Mouse (Mus musculus) embryo, embryonic 9.5 days (tissue): ENCODE measurements around the gene Rpgrip1l.

ENCODE experiments used
- DNase-seq: peaks from one replicate; pipeline ENCODE4 v3.0.0-alpha.2; 2017; ENCODE audit errors: extremely low spot score

The Rpgrip1l gene

DNA sequence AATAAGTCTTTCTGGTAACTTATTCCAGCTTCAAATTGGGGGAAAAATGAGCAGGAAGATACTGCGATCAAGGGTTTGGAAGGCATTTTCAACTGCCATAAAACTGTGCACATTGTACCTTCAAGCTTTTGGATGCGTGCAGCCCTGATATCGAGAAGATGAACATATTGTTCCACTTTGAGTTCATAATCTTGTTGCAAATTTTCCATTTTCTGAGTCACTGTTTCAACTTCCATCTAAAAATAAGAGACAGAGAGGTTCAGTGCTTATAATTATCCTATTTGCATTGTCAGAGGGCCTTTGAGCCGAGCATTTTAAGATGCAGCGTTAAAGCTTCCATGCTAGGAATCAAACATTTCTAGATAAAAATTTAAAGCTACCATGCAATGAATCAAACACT is 39.6 kb downstream of the Rpgrip1l start:
- no peak for DNase-seq

DNA sequence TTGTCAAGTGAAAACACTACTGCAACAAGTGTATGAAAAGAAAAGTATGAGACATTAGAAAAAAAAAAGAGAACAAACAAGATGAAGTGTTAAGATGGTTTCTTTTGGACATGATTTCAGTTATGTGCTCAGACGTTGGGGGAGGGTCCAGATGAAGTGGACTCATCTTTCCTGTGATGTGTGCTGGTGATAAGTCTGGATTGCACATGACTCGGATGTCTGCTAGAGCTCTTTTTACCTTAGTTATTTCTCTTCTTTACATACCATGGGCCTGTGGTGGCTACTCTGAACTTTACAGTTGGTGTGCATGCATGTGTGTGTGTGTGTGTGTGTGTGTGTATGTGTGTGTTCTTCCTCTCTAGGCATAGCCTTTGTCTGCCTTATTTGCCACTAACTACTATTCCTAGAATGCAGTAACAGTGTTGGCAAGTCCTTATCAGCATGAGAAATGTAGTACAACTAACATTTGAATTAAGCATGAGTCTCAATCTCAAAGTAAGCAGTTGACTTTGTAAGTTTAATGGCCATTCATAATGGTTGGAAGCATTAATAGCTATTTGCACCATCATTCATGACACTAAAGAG is 43.6 kb downstream of the Rpgrip1l start:
- no peak for DNase-seq

DNA sequence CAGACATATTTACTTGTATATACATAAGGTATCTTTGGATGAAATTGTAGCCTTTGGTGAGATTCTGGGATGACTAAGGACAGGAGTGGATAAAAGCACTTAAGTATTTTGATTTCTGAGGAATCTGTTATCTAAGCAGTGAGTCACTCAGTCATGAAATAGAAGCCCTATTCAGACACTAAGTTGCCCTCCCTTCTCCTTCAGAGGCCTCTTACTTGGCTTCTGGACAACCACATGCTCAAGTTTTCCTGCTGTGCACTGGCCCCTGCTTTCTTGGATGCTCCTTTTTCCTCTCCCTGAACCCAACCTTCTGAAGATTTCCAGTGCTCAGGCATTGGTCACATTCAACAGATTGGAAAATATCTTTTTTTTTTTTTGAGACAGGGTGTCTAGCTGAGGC is 48.5 kb downstream of the Rpgrip1l start:
- no peak for DNase-seq

DNA sequence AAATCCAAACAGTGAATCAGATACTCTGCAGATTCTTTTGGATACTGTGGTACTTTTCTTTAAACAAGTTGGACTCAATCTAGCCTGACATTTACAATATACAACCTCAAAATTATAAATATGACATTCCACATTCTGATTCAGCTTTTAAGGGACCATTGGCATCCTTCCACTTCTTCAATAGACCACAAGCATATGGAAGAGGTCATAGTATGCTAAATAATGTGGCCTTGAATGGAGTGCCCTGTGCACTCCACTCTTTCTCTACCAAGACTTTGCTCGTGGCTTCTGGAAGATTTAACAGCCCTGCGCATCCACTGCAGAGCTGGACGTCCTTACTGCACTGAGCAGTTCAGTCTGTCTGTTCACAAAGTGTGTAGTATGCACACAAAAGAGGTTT is 49.1 kb downstream of the Rpgrip1l start:
- DNase-seq: no peak

DNA sequence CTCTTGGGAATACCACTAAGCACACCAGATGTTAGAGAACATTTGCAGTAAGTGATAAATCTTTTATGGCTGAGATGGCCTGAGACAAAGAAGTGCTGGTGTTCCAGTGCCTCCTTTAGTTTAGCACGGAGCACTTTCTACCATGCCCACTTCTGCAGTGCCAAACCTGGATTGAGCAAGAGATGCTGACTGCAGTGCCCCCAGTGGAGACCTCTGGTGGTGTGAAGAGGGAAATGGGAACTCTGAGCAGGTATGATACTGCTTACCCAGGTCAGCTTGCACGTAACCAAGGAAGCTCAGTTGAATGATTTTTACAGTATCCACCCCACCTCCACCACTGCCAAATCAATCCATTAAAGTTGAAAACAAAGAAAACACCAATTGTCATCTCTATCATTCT is 51.5 kb downstream of the Rpgrip1l start:
- no peak for DNase-seq

DNA sequence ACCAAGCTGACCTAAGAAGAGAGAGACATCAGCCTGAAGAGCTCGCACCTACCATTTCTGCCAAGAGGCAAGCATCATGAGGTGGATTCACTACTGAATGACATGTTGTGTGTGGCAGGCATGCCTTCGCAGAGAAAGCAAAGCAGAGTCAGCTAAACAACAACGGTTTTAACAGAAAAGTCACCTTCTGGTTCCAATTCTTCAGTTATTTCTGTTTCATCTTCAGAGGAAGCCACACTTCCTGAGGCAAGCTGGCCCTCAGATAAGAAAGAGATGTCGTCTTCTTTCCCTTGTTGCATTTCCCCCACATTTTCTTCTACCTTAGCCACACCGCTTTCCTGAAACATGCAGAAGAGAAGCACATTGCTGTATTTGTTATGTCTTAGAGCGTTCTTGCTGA is 62.1 kb downstream of the Rpgrip1l start:
- DNase-seq: no peak

DNA sequence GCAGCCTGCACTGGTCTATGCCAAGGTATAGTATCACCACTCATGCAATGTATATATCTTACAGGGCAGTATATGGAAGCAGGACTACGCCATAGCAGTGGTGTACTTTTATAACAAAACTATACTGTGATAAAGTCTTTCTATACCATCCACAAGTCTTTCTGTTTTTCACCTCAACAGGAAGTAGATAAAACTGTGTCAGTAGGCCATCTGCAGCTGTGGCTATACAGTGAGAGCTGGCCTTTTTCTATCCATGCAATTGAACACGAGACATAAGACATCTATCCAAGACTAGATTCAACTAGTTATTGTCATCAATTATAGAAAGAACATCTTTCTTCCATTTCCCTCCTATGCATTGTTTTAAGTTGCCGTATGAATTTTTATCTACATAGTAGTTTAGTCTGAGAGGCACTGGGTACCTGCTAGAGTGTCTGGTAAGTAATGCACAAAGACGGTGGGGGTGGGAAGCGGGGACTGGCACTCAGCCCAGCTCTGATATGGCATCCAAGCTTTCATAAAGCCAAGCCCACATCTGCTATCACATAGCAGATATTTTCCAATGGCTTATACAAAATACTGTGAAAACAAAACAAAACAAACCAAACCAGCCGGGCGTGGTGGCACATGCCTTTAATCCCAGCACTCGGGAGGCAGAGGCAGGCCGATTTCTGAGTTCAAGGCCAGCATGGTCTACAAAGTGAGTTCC is 63.1 kb downstream of the Rpgrip1l start:
- DNase-seq: no peak

DNA sequence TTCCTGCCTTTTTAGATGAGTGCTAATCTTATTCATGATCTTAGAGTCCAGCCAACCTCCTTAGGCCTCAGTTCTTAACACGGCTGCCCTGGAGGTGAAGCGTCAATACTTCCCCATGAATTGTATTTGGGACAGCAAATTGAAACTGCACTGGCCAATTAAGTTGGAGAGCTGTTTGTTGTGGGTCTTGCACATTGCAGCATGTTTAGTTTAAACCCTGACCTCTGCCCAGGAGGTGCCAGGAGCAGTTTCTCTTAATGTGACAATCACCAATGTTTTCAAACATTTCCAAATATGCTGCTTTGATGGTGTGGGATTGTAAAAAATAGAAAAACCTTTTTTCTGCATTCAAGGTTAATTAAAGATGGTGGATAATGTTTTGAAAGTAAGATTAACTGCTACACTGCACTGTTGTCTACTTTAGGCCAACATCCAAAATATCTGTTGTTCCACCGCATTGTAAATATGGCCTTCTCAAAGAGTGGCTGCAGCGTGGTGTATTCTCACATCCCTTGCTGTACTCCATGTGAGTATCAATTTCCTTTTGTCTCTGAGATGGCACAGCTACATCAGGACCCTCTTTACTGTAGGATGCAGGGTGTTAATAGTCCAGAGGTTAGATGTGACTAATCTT is 67.1 kb downstream of the Rpgrip1l start:
- DNase-seq: no peak

DNA sequence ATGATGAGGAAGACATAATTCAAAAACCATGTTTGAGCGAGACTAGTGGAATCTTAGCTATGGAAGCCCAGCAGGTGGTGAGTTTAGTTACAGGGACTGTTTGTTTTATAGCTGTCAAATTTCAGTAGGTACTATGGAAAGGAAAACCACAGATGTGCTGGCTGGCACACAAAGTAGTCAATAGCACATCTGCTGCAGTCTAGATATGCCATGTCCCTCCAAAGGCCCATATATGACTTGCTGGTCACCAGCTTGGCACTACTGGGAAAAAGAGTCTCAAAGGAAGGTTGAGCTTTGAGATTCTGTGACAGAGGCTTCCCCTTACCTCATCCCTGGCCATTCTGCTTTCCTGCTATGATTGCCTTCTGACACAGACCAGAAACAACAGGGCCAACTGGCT is 70.3 kb downstream of the Rpgrip1l start:
- no peak for DNase-seq

DNA sequence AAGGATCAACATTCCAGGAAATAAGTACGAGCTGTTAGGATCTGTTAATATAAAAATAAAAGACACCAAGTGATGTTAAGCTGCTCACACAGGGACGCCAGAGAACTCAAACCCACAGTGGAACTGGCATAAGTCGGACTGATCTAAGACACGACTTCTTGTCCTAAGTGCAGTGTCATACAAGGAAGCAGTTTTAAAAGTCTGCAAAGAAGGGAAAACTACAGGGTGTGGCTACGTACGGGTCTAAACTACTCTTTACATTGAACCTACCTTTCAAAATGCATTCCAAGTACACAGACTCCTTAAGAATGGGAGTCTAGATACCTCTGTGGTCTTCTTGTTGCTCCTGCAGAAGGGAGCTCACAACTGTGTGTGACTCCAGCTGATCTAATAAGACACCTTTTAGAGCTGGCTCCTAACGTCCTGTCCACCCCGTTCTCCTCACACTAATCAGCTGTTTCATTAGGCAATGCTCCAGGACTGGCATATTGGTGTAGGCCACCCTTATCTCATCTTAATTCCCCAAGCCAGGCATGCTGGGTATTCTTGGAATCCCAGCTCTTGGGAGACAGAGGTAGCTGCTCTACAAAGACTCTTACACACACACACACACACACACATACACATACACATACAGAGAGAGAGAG is 71.1 kb downstream of the Rpgrip1l start:
- DNase-seq: no peak

DNA sequence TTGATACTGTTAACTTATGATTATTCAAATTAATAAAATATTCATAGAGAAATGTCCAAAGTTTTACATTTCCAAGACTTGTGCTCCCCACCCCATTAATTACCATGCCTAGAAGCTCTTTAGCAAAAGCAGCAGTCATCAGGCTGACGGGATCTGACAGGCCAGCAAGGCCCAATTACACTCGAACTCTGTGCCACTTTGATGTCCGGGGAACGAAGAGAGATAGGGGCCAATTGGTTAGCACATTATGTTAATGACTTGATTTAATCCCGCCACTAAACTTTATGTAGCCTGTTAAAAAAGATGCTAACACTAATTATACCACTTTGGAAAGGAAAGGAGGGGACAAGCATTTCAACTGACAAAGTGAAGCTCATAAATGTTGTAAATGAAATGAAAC is 71.7 kb downstream of the Rpgrip1l start:
- DNase-seq: no peak

DNA sequence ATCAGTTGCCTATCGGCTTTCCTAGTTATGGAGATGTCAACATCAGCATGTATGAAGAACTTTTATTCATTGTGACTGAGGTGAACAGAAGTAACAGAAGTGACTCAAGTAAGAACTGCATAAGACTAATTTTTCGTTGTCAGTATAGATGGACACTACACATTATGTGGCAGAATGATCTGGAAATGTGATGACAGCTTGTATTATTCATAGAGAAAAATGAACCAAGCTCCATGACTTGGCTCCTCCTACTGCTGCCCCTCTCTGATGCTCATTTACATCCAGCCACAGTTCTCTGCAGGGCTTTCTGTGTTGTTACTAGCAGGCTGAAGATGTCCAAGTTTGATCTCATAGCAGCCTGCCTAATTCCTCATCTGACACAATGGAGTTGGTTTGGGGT is 75.9 kb downstream of the Rpgrip1l start:
- DNase-seq: no peak

DNA sequence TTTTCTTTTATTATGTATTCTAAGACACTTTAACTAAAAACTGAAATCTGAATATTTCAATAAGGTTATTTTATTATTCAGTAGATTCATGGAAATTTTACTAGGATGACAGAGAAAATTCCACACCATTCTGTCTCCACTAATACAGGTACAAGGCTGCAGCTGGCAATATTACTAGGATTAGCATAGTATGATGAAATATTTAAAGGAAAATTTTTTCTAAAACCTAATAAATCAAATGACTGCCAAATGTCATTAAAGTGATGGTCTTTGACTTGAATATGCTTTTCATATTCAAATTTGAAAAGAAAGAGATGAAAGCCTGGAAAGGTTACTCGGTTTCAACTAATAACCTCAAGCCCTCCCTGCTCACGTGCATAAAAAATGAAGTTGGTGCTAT is 79.0 kb downstream of the Rpgrip1l start:
- DNase-seq: no peak

DNA sequence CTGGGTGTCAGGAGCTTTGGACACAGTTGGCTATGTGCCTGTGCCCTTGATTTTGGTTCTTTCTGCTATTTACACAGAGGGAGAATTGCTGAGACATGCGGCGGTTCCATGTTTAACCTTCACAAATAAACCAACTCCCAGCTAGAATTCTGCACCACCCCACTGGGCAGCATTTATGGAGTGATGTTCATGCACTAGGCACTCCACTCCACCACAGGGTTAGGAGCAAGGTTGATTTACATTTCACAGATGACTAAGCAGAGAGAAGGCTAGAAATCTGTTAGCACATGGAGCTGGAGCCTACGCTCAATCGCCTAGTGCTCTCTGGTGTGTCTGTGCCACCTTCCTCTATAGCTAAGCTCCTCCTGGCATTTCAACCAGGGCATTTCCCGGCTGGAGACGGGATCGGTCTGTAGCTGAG is 85.6 kb downstream of the Rpgrip1l start:
- DNase-seq: no peak

DNA sequence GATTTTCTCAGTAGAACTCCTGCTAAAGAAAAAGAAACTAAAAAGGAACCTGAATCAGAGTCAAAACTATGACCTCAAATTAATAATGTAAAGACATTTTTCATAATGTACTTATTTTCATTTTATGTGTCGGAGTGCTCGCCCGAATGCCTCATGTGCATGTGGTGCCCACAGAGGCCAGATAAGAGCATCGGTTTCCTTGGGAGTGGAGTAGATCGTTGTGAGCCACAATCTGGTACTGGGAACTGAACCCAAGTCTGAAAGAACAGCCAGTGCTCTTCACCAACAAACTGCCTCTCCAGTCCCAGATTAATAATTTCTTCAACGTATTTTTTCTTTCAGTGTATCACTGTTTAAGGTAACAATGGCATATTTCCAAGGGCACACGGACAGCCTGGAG is 88.8 kb downstream of the Rpgrip1l start:
- DNase-seq: no peak

DNA sequence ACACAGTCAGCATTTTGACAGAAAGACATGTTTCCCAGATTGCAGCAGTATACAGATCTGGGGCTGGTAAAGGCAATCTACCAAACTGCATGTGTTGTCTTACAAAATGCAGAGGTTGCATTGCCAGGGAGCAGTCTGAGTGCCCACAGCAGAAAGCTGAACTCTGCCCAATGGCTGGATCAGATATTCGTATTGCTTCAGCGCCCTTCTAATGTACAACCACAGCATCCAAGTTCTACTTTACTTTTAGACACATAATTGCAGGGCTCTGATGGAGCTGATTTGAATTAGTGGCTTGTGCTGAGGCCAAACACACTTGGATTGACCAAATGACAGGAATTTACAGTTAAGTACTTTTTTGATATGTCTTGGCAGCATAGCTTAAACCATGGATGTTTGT is 91.2 kb downstream of the Rpgrip1l start:
- no peak for DNase-seq

DNA sequence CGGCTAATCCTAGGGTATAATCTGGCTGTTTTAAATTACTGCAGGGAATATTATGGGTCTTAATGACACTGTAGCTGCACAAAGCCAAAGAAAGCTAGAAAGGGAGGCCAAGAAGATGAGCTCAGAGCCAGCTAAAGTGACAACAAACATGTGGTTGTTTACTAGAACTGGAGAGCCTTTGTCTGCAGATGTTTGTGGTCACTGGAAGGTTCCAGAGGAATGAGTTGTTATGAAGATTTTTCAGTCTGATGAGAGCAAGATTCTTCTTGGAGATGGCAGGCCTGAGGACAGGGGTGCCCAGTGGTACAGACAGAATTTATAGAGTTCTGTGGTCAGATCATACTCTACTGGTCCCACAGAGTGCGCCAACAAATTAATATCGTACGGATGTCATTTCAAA is 94.8 kb downstream of the Rpgrip1l start:
- no peak for DNase-seq

DNA sequence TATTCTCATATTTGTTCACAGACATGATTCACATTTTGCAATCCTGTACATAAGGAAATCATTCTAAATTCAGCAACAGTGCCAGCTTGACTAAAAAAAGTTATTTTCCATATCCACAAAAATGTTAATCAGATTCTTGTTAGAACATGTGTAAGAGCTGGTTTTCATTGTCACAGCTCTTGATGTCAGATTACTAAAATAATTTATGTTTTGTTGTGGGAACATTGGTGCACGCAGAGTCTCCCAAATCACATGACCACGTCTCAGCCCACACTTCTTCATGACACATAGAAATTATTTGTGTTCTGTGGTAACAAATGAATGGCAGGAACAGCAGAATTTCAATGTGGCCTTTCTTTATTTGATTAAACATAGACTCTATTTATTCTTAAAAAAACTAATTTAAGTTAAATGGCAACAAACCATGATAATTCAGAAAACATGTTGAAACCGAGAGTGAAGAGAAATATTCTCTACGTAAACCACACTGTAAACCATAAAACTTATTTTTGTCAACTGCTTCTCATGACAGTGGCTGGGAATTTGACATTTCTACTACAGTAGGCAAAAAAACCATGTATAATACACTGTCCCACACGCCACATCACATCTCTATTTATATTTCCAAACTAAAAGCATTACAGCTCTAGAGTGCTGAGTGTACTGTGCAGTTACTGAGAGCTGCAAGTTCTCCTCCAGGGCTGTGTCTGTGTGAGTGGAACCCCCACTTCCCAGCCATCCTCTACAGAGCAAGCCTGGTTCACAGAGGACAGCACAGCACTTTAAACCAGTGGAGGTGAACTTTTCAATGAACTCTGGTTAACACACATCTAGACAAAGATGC is 95.8 kb downstream of the Rpgrip1l start:
- no peak for DNase-seq

DNA sequence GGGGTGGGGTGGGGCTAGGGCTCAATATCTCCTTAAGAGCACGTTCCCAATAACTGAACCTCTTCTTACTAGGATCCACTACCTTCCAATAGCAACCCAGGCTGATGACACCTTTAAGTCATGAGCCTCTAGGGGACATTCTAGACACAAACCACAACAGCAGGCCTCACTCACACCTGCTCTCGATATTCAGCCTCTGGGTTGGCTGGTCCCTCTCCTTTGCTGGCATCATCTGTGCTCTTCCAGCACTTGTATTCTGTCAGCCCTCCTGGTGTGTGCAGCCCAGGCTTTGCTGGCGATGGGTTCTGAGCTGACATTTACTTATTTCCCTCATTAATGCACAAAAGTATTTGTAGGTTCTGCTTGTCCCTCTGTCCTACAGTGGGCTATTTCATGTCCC is 98.8 kb downstream of the Rpgrip1l start:
- no peak for DNase-seq

DNA sequence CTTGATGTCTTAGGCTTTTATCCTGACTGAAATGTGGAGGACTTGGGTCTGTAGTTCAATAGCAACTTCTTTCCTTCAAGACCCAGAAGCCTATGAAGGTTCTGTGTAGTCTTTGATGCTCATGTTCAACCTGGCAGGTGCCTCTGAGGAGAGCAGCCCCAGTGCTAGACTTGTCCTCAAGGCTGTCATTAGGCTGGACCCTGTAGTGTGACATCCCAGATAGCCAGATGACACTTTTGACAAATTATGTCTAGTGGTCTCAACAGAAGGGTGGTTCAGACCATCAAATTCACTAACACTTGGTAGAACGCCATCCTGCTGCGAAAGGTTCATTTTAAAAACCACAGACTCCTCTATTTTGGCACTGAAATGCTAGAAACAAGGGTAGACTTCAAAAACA is 100.1 kb downstream of the Rpgrip1l start:
- no peak for DNase-seq

DNA sequence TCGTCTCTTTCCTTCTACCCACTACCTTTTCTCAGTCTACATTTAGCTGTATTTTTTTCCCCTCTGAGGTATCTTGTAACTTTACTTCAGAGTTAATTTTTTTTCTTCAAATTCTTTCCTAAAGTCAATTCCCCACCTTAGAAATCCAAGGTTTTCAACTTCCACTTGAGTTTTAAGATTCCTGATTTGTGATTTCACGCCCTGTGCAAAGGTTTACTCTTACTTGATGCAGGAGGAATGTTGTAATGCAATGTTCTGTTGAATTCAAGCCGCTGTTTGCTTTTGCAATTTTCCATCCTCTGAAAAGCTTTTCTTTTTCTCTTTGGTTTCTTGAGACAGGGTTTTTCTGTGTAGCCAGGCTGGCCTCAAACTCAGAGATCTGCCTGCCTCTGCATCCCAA is 103.4 kb downstream of the Rpgrip1l start:
- DNase-seq: no peak

DNA sequence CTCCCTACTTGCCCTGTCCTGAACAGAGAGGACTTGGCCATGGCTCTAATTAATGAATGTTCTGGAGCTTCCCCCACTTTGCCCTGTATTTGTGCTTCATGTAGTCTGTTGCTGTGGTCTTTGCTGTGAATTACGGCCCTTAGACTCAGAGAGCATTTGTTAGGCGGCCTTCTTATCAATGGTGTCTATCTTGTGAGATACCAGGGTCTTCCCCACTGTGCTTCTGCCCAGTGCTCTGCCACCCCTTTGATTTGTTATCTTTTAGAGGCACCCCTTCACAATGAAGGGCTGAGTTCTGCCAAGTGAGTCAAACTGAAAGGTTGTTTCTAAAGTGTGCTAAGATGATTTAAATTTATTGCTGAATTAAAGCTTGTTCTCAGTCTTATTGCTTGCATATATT is 105.4 kb downstream of the Rpgrip1l start:
- DNase-seq: no peak
